9 mouse cellular contexts compared by ENCODE assay signal in genomic region chr4:41118706-41119292, GRCm38 (mm10). TPM values are rescaled to one million over a fixed set of nuclear protein-coding genes. Genes with fewer than 3 reads are reported as not detected.
DNase-seq lines count a peak whose midpoint lies in the region; ATAC-seq and TF ChIP-seq lines count a peak whose summit lies in the region.
"Had no signal": no experiment of that assay in that cellular context is flagged by ENCODE, and none has a peak within 500 bp of the region (broad histone marks: within the 10 kb centered on the region; RNA-seq: fewer than 3 reads in every experiment).

No protein-coding gene starts in this region.

- ATAC-seq in forebrain, embryonic 13.5 days: peak; percentile 31
- ATAC-seq in forebrain, embryonic 16.5 days: no peak
- peak; percentile 18; the same call in 1 of the 2 replicates for ATAC-seq in heart, embryonic 14.5 days (ENCODE audit: insufficient number of reproducible peaks, insufficient read depth, low FRiP score, low read depth)

- DNase-seq in cerebellum, postnatal 36 days: peak; percentile 56 to 67
- peak; percentile 68 to 91 for DNase-seq in kidney, postnatal 36 days
- DNase-seq in lung, postnatal 14 days: peak; percentile 75
- peak in 1 of 2 experiments; percentile 51 for DNase-seq in spleen, adult 2 months (ENCODE audit: low read depth in 1 of 2, low spot score in 2 of 2)

- peaks cover 10% of the 10 kb centered on the region for H3K4me1 ChIP-seq in forebrain, embryonic 13.5 days
- peaks cover 10% of the 10 kb centered on the region for H3K4me1 ChIP-seq in forebrain, embryonic 16.5 days (replicated peaks; ENCODE audit: control insufficient read depth, insufficient read depth, low read length)
- peaks cover 3% of the 10 kb centered on the region for H3K4me1 ChIP-seq in ES-Bruce4 (ENCODE audit: control insufficient read depth, insufficient read depth, low read length)
- H3K4me1 ChIP-seq in heart, embryonic 14.5 days (ENCODE audit: control insufficient read depth in 2 of 2, insufficient read depth in 2 of 2, low read length in 2 of 2): peaks cover 4 to 9% of the 10 kb centered on the region in 2 experiments; a peak in 3 of 4 replicates
- H3K4me1 ChIP-seq in spleen, adult 2 months (ENCODE audit: control insufficient read depth, insufficient read depth, insufficient read length): no peaks in the 10 kb centered on the region; the same call in 1 of the 2 replicates

- no peak overlapping the region for H3K4me3 ChIP-seq in forebrain, embryonic 13.5 days
- no peak overlapping the region for H3K4me3 ChIP-seq in forebrain, embryonic 16.5 days (replicated peaks; ENCODE audit: low read length)
- no peak overlapping the region for H3K4me3 ChIP-seq in ES-Bruce4 (ENCODE audit: low read depth, low read length)
- no peak overlapping the region for H3K4me3 ChIP-seq in heart, embryonic 14.5 days (ENCODE audit: control insufficient read depth in 1 of 2, insufficient read depth in 1 of 2, low read depth in 1 of 2, low read length in 2 of 2)
- no peak overlapping the region for H3K4me3 ChIP-seq in spleen, adult 2 months (ENCODE audit: extremely low read depth, insufficient read depth, insufficient read length)
- H3K4me3 ChIP-seq: limb, embryonic 15.5 days had no signal

- peak; percentile 85 for TF ChIP-seq CTCF in ES-Bruce4 (IDR thresholded peaks at IDR 0.05; ENCODE audit: low read depth, low read length)
- TF ChIP-seq CTCF in spleen, adult 2 months (IDR thresholded peaks at IDR 0.05; ENCODE audit: extremely low read depth, insufficient read depth, insufficient read length, insufficient replicate concordance): peak; percentile 85; the same call in 1 of the 2 replicates

- no peaks in the 10 kb centered on the region for H3K27me3 ChIP-seq in forebrain, embryonic 13.5 days
- no peaks in the 10 kb centered on the region for H3K27me3 ChIP-seq in forebrain, embryonic 16.5 days (replicated peaks; ENCODE audit: control insufficient read depth, insufficient read depth, low read length)
- no peaks in the 10 kb centered on the region for H3K27me3 ChIP-seq in ES-Bruce4 (ENCODE audit: control insufficient read depth, insufficient read depth, low read length, poor library complexity, severe bottlenecking)
- no peaks in the 10 kb centered on the region for H3K27me3 ChIP-seq in heart, embryonic 14.5 days (ENCODE audit: control insufficient read depth, insufficient read depth, low read length)
- no peaks in the 10 kb centered on the region for H3K27me3 ChIP-seq in spleen, adult 2 months (ENCODE audit: control insufficient read depth, insufficient read depth, low read length)
- H3K27me3 ChIP-seq: limb, embryonic 15.5 days had no signal

- H3K36me3 ChIP-seq in forebrain, embryonic 13.5 days (ENCODE audit: poor library complexity, severe bottlenecking): peaks cover 87% of the 10 kb centered on the region
- H3K36me3 ChIP-seq in forebrain, embryonic 16.5 days (ENCODE audit: control insufficient read depth, insufficient read depth): peaks cover 40% of the 10 kb centered on the region
- H3K36me3 ChIP-seq in ES-Bruce4 (ENCODE audit: control insufficient read depth, insufficient read depth, low read length, poor library complexity, severe bottlenecking): peaks cover 81% of the 10 kb centered on the region
- H3K36me3 ChIP-seq in heart, embryonic 14.5 days (ENCODE audit: control insufficient read depth, insufficient read depth, low read length): peaks cover 93% of the 10 kb centered on the region
- H3K36me3 ChIP-seq in spleen, adult 2 months (ENCODE audit: control insufficient read depth, insufficient read depth, low read length): peaks cover 62% of the 10 kb centered on the region

- H3K27ac ChIP-seq in forebrain, embryonic 13.5 days: no peak overlapping the region
- no peak overlapping the region for H3K27ac ChIP-seq in forebrain, embryonic 16.5 days (ENCODE audit: low read length)
- no peak overlapping the region for H3K27ac ChIP-seq in ES-Bruce4 (ENCODE audit: insufficient read depth, low read length)
- H3K27ac ChIP-seq in heart, embryonic 14.5 days (replicated peaks in 1 of 2; ENCODE audit: control insufficient read depth in 1 of 2, insufficient read depth in 1 of 2, low read depth in 2 of 2, low read length in 2 of 2): no peak overlapping the region
- H3K27ac ChIP-seq in spleen, adult 2 months (ENCODE audit: insufficient read depth, low read length): no peak overlapping the region
- H3K27ac ChIP-seq: limb, embryonic 15.5 days had no signal

- H3K9ac ChIP-seq in forebrain, embryonic 13.5 days: no peak overlapping the region
- H3K9ac ChIP-seq in forebrain, embryonic 16.5 days (replicated peaks; ENCODE audit: low read depth, low read length): no peak overlapping the region
- H3K9ac ChIP-seq in ES-Bruce4 (ENCODE audit: low read depth, poor library complexity, severe bottlenecking): no peak overlapping the region
- no peak overlapping the region for H3K9ac ChIP-seq in heart, embryonic 14.5 days (ENCODE audit: low read length)
- H3K9ac ChIP-seq: limb, embryonic 15.5 days had no signal

- TF ChIP-seq EP300 in ES-Bruce4 (IDR thresholded peaks at IDR 0.05; ENCODE audit: insufficient read depth, low read depth, low read length): 0 out of 2 replicates have a peak, but pooled peaks have one; percentile 17

- no peak for TF ChIP-seq POLR2A in ES-Bruce4 (IDR thresholded peaks at IDR 0.05; ENCODE audit: insufficient read depth, low read length)
- TF ChIP-seq POLR2A in spleen, adult 2 months (IDR thresholded peaks at IDR 0.05; ENCODE audit: low read depth, low read length): no peak

- WGBS in forebrain, embryonic 13.5 days: 71% methylated on average over 11 of the region's 11 CpGs
- 73% methylated on average over 11 of the region's 11 CpGs for WGBS in forebrain, embryonic 16.5 days
- WGBS in heart, embryonic 14.5 days: 72% methylated on average over 11 of the region's 11 CpGs
- WGBS in spleen, adult 2 months: 67% methylated on average over 11 of the region's 11 CpGs

- H3K9me3 ChIP-seq in forebrain, embryonic 13.5 days (replicated peaks): no peaks in the 10 kb centered on the region
- H3K9me3 ChIP-seq in forebrain, embryonic 16.5 days (ENCODE audit: control insufficient read depth, low read length): no peaks in the 10 kb centered on the region
- no peaks in the 10 kb centered on the region for H3K9me3 ChIP-seq in ES-Bruce4 (replicated peaks; ENCODE audit: control insufficient read depth, insufficient read depth, low read length, poor library complexity, severe bottlenecking)
- no peaks in the 10 kb centered on the region for H3K9me3 ChIP-seq in heart, embryonic 14.5 days (ENCODE audit: control insufficient read depth, low read length)
- H3K9me3 ChIP-seq: limb, embryonic 15.5 days had no signal

- H3K4me2 ChIP-seq in forebrain, embryonic 13.5 days: no peak overlapping the region
- no peak overlapping the region for H3K4me2 ChIP-seq in forebrain, embryonic 16.5 days (ENCODE audit: low read length)
- no peak overlapping the region for H3K4me2 ChIP-seq in heart, embryonic 14.5 days (ENCODE audit: low read length)
- H3K4me2 ChIP-seq: limb, embryonic 15.5 days had no signal

RNA-seq across cellular contexts. Expression of gene Nol6, which starts 5.5 kb away (rescaled TPM):
- 24.2 and 28.7 TPM in 2 replicates for polyA plus RNA-seq in forebrain, embryonic 13.5 days (2015; fragmentation: Nextera tagmentation; extraction: Ambion mirVana)
- 41.7 and 45.6 TPM in 2 replicates for polyA plus RNA-seq in forebrain, embryonic 16.5 days (2015; fragmentation: Nextera tagmentation; extraction: Ambion mirVana)
- polyA plus RNA-seq in ES-Bruce4 (2011; ENCODE audit: insufficient read depth, insufficient read length, low read depth, missing spikeins): 56.0 and 56.1 TPM in 2 replicates
- polyA plus RNA-seq in heart, embryonic 14.5 days (2014; fragmentation: Nextera tagmentation; extraction: Ambion mirVana): 12.4 and 14.6 TPM in 2 replicates
- 30.4 and 38.3 TPM in 2 replicates for polyA plus RNA-seq in spleen, adult 2 months (2012; rRNA removed)

RNA-seq across cellular contexts. Expression of gene Ube2r2, which starts 16.7 kb away (rescaled TPM):
- 73.2 and 74.6 TPM in 2 replicates for polyA plus RNA-seq in forebrain, embryonic 13.5 days (2015; fragmentation: Nextera tagmentation; extraction: Ambion mirVana)
- polyA plus RNA-seq in forebrain, embryonic 16.5 days (2015; fragmentation: Nextera tagmentation; extraction: Ambion mirVana): 51.4 and 56.2 TPM in 2 replicates
- 130 and 134 TPM in 2 replicates for polyA plus RNA-seq in ES-Bruce4 (2011; ENCODE audit: insufficient read depth, insufficient read length, low read depth, missing spikeins)
- polyA plus RNA-seq in heart, embryonic 14.5 days (2014; fragmentation: Nextera tagmentation; extraction: Ambion mirVana): 82.8 and 86.8 TPM in 2 replicates
- 28.5 and 30.3 TPM in 2 replicates for polyA plus RNA-seq in spleen, adult 2 months (2012; rRNA removed)

RNA-seq across cellular contexts. Expression of gene Aqp3, which starts 20.8 kb away (rescaled TPM):
- 0.10 TPM in 1 of 2 replicates, not detected in the other for polyA plus RNA-seq in forebrain, embryonic 13.5 days (2015; fragmentation: Nextera tagmentation; extraction: Ambion mirVana)
- polyA plus RNA-seq in forebrain, embryonic 16.5 days (2015; fragmentation: Nextera tagmentation; extraction: Ambion mirVana): 0.11 and 0.45 TPM in 2 replicates
- 15.7 and 16.7 TPM in 2 replicates for polyA plus RNA-seq in ES-Bruce4 (2011; ENCODE audit: insufficient read depth, insufficient read length, low read depth, missing spikeins)
- 0.19 and 0.55 TPM in 2 replicates for polyA plus RNA-seq in heart, embryonic 14.5 days (2014; fragmentation: Nextera tagmentation; extraction: Ambion mirVana)
- polyA plus RNA-seq in spleen, adult 2 months (2012; rRNA removed): 3.4 and 4.7 TPM in 2 replicates
